Mouse (Mus musculus): ENCODE measurements around the gene Brd3. TPM values are rescaled to one million over a fixed set of nuclear protein-coding genes. Genes with fewer than 3 reads are reported as not detected.
A peak's percentile ranks its signal among the peaks of the same experiment; 100 is the strongest.

The Brd3 gene
- polyA plus RNA-seq, 1 experiment from 2014 or later, result 140 TPM

DNA sequence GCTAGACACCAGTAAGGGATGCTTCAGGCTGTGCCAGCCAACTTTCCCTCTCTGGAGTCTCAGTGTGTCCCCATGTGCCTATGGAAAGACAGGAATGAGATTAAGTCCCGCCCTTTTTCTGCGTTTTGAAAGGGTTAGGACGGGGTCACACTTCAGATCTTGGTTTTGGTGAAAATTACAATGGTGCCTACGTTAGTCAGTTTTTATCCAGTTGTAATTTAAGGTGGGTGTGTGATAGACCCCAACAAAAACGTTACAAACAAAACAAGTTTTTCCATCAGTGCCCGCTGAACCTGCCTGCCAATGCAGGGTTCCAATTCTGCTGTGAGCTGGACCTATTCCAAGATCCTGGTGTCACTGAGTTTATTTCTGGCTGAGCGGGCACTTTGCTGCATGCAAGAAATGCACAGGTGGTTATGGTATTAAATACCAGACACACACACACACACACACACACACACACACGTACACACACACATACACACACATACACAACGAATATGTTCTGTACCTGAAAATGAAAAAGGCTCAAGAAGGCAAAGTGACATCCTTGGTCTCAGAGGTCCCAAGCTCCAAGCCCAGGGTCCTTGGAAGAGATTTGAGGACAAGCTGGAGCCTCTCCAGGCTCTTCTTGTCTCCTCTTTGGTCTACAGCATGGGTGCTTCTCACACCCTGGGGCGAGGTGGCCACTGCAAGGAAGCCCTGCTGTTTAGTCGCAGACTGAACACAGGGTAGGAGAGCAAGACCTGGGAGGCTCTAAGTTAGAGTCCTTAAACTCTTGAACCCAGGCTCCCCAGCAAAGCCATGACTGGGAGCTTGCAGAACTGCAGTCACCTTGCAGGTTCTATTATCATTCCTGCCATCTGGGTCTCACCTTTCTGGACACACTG is 30.9 kb downstream of the Brd3 start:
- ATAC-seq (ENCODE audit: low FRiP score), result no peak
- 28% methylated on average over 11 of the region's 11 CpGs for WGBS

DNA sequence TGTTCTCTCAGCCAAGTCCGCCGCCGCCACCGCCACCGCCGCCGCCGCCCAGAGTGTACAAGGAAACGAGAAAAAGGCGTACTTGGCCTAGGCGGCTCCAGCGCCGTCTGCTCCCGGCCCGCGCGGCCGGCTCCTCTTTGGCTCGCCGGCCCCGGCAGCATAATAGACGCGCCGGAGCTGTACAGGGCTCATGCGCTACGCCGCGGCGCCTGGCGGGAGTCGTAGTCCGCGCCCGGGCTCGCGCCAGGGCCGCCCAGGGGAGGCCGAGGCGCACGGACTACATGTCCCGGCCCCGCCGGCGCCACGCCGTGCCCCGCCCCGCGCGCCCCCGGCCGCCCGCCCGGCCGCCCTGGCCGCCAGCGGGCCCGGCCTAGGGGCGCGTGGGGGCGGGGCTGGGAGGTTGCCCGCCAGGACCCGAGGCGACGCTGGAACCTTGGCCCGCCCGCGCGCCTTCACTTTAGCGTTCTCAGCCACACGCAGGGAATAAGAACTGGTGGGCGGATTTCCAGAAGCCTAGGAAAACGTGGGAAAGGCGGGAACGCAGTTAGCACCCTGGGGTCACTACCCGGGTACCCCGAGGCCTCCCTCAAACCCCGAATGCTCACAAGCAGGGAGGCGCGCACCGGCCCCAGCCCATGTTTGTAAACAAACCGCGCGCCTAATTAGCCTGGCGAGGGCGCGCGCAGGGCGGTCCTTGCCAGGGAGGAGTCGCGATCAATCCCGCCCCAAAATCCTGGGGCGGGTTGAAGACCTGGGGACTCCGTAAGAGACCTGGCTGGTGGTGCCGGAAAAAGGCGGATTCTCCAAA is 31.8 kb downstream of the Brd3 start:
- Histone ChIP-seq H3K9me3 (no peaks in the 10 kb centered on the region), H3K4me3 (replicated peaks) (peak overlapping the region; percentile 96), H3K27me3 (no peaks in the 10 kb centered on the region), H3K9ac (peak overlapping the region; percentile 98), H3K4me1 (peaks cover 48% of the 10 kb centered on the region), H3K36me3 (replicated peaks) (0 out of 2 replicates have a peak, but pooled peaks cover 10% of the 10 kb centered on the region), H3K27ac (peak overlapping the region; percentile 99), H3K4me2 (peak overlapping the region; percentile 93)
- ATAC-seq (ENCODE audit: low FRiP score), result peak; percentile 99
- under 1% methylated on average over 86 of the region's 96 CpGs for WGBS

More for the DNA sequence above, 30.9 kb downstream of the Brd3 start:
- no peaks in the 10 kb centered on the region for H3K27me3 ChIP-seq
- no peaks in the 10 kb centered on the region for H3K9me3 ChIP-seq
- H3K9ac ChIP-seq, result peak overlapping the region; percentile 62
- peaks cover 39% of the 10 kb centered on the region for H3K4me1 ChIP-seq
- peak overlapping the region; percentile 96 for H3K4me3 ChIP-seq (replicated peaks)
- H3K27ac ChIP-seq, result peak overlapping the region; percentile 88
- H3K36me3 ChIP-seq (replicated peaks), result 0 out of 2 replicates have a peak, but pooled peaks cover 3% of the 10 kb centered on the region
- peak overlapping the region; percentile 75 for H3K4me2 ChIP-seq

DNA sequence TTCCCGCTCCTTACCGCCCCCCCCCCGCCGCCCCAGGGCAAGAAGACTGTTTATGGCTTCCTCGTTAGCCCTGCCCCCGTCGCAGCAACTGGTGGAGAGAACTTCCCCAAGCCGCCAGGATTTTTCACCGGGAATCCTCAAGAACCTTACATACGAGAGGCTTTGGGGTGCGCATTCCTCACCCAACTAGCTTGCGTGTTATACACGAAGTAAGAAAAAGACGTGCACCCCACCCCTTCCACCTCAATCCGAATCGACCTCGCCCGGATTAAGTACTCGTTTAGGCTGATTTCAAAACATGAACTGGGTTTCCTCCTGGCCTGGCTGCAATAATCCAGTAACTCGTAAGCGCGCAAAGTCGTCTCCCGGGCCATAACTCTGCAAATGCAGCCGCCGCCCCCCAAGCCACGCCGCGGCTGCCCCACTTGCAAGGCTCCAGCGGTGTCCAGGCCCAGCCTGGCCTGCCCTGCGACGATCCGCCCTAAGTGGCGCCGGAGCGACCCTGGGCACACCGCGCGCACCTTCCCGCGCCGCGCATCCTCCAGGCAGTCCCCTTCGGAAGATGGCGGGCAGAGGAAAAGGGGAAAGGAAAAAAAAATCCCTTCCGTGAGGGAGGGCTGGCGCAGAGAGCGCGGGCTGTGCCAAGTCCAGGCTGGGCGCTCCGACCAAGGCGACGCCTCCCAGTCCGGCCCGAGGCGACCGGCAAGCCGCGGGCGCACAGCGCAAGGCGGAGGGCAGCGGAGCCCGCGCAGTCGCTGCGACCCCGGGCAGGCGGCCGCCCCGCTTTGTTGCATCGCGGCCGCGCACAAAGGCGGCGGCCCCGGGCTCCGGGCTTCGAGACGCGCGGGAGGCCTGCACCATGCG is 32.6 kb downstream of the Brd3 start:
- 0 out of 2 replicates have a peak, but pooled peaks cover 10% of the 10 kb centered on the region for H3K36me3 ChIP-seq (replicated peaks)
- no peaks in the 10 kb centered on the region for H3K27me3 ChIP-seq
- H3K4me3 ChIP-seq (replicated peaks), result peak overlapping the region; percentile 96
- H3K9me3 ChIP-seq, result no peaks in the 10 kb centered on the region
- peak overlapping the region; percentile 93 for H3K4me2 ChIP-seq
- H3K4me1 ChIP-seq, result peaks cover 56% of the 10 kb centered on the region
- H3K27ac ChIP-seq, result peak overlapping the region; percentile 99
- under 1% methylated on average over 67 of the region's 84 CpGs for WGBS
- ATAC-seq (ENCODE audit: low FRiP score), result peak; percentile 39
- peak overlapping the region; percentile 98 for H3K9ac ChIP-seq

DNA sequence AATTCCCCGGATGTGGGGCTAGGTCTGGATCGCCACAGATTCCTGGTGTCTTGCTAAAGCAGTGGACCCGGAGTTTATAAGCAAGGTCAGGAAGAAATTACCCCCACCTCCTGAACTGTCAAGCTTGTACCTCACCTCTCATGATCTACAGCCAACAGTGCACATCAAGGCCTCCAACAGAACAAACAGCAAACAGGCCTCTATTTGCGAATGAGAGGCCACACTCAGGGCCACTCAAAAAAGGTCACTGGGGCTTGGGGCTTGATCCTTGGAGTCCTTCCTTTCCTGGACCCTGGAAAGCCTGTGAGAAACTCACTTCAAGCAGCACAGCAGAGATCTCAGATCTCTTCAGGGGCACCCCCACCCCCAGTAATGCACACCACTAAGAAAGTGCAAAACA is 33.6 kb downstream of the Brd3 start:
- H3K4me3 ChIP-seq (replicated peaks), result peak overlapping the region; percentile 96
- H3K9me3 ChIP-seq, result no peaks in the 10 kb centered on the region
- no peaks in the 10 kb centered on the region for H3K27me3 ChIP-seq
- H3K27ac ChIP-seq, result no peak overlapping the region
- WGBS, result 40% methylated on average over 4 of the region's 4 CpGs
- peak overlapping the region; percentile 93 for H3K4me2 ChIP-seq
- H3K9ac ChIP-seq, result peak overlapping the region; percentile 98
- H3K36me3 ChIP-seq (replicated peaks), result peaks cover 10% of the 10 kb centered on the region; the same call in 1 of the 2 replicates
- peaks cover 65% of the 10 kb centered on the region for H3K4me1 ChIP-seq
- ATAC-seq (ENCODE audit: low FRiP score), result no peak

DNA sequence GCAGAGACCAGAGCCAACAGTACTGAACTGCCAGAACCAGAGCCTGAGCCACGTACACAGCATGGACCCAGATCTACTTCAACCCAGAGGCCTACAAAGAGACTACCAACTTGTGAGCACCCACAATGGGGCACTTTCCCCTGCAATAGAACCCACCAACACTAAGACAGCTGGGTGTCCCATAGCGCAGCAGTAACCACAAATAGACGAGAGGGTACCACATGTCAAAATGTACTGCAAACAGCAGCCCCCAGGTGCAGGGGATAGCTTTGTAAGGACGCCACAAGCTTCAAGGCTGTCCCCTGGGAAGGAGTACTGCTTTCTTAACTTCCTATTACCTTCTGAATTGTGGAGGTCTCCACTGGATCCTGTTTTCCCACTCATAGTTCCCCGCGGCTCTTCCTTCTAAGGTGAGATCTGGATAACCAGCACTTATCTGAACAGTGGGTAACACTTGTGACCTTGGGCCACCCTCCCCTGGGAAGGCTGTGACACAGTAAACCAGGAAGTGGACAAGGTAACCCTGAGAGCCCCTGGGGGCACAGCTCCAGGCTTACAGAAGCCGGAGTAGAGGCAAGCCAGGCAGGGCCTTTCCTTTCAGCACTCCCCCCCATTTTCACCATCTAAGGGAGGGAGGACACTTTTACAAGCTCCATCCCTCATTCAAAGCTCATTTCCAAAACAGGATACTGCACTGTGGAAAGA is 34.2 kb downstream of the Brd3 start:
- Histone ChIP-seq H3K27me3 (no peaks in the 10 kb centered on the region), H3K9ac (peak overlapping the region; percentile 98), H3K4me1 (peaks cover 70% of the 10 kb centered on the region), H3K9me3 (no peaks in the 10 kb centered on the region), H3K27ac (no peak overlapping the region), H3K36me3 (replicated peaks) (peaks cover 11% of the 10 kb centered on the region), H3K4me3 (replicated peaks) (peak overlapping the region; percentile 96), H3K4me2 (peak overlapping the region; percentile 93)
- no peak for ATAC-seq (ENCODE audit: low FRiP score)
- WGBS, result 80% methylated on average over 7 of the region's 7 CpGs

DNA sequence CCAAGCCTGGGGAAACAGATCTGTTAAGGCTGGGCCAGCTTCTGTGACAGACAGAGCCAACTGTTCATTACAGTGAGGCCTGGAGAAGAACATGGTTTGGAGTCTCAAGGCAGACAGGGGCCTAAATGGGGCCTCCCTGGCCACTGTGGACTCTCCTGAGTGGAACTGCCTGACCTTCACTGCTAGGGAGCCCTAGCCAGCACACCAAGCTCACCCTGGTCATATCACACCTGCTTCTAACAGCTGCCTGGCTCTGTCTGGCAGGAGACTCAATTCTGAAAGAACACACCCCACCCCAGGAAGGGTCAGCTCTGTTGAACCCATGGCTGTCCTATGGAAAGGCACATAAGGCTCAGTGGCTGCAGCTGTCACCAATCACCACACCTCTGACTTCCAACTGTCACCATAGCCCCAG is 36.3 kb downstream of the Brd3 start:
- Histone ChIP-seq H3K4me3 (replicated peaks) (no peak overlapping the region), H3K9ac (no peak overlapping the region), H3K9me3 (no peaks in the 10 kb centered on the region), H3K36me3 (replicated peaks) (peaks cover 26% of the 10 kb centered on the region), H3K27me3 (no peaks in the 10 kb centered on the region), H3K4me1 (peaks cover 64% of the 10 kb centered on the region), H3K4me2 (no peak overlapping the region), H3K27ac (no peak overlapping the region)
- ATAC-seq (ENCODE audit: low FRiP score), result no peak

DNA sequence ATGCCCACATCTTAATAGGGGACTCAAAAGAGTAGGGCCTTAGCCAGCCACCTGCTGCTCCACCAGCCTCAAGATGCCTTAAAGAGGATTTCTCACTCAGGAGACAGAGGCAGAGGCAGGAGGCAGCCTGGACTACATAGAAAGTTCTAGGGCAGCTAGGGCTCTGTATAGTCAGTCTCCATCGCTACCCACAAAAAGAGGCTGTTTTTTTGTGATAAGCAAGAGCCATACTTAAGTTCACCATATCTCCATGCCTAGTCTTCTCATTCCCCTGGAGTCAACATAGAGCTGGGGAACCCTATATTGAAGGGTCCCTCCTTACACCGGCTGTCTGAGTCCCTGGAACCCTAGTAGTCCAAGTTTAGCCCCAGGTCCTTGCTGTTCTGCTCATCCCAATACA is 36.9 kb downstream of the Brd3 start:
- H3K9me3 ChIP-seq, result no peaks in the 10 kb centered on the region
- H3K4me2 ChIP-seq, result no peak overlapping the region
- H3K9ac ChIP-seq, result no peak overlapping the region
- no peak overlapping the region for H3K4me3 ChIP-seq (replicated peaks)
- peaks cover 31% of the 10 kb centered on the region for H3K36me3 ChIP-seq (replicated peaks)
- H3K27ac ChIP-seq, result no peak overlapping the region
- H3K4me1 ChIP-seq, result peaks cover 63% of the 10 kb centered on the region
- no peak for ATAC-seq (ENCODE audit: low FRiP score)
- H3K27me3 ChIP-seq, result no peaks in the 10 kb centered on the region
- WGBS, result 90% methylated on average over 2 of the region's 2 CpGs

DNA sequence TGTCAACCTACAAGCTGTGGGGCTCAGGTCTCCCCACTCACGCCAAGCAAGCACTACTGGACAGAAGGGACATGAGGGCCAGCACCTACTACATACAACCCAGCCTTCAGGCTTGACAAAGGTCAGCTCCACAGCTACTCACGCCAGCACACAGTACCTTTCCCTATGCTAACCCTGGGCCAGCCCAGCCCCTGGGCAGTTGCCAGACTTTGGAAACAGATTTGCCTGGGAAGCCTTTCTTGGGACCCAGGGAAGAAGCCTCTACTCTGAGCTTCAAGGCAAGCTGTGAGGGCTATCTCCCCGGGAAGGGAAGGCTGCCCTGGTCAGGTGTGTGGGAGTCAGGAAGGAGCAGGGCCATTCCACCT is 37.5 kb downstream of the Brd3 start:
- peaks cover 32% of the 10 kb centered on the region for H3K36me3 ChIP-seq (replicated peaks)
- no peaks in the 10 kb centered on the region for H3K27me3 ChIP-seq
- H3K4me3 ChIP-seq (replicated peaks), result no peak overlapping the region
- no peaks in the 10 kb centered on the region for H3K9me3 ChIP-seq
- H3K27ac ChIP-seq, result no peak overlapping the region
- 76% methylated on average over 3 of the region's 3 CpGs for WGBS
- peaks cover 63% of the 10 kb centered on the region for H3K4me1 ChIP-seq
- H3K9ac ChIP-seq, result no peak overlapping the region
- no peak overlapping the region for H3K4me2 ChIP-seq
- no peak for ATAC-seq (ENCODE audit: low FRiP score)

DNA sequence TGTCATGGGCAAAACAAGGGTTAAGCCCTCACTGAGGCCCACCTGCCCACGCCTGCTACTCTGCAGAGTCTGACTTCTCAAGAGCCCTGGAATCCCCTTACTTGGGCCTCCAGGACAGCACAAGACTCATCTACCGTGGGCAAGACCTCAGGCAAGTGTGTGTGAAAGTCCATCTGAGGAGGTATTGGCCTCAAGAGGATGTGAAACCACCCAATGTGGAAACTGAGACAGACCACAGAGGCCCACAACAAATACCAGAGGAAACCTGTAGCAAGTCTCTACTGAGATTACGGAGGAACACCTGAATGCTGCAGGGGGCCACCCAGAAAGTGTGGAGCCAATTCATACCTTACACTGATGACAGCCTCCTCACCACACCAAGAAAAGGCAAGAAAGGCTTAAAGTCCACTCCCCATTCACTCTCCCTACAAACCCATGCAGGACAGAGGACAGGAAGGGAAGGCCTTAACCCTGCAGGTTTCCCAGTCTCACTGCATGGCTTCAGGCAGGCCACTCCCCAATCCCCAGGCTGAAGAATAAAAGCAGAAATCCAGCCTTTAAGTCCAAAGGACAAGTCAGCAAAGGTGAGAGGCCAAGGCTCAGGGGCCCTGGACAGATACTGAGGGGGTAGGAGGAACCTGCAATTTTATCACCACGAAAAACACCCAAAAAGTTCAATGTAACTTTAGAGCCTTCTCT is 38.0 kb downstream of the Brd3 start:
- 81% methylated on average over 4 of the region's 4 CpGs for WGBS
- Histone ChIP-seq H3K4me1 (peaks cover 61% of the 10 kb centered on the region), H3K4me2 (no peak overlapping the region), H3K9ac (no peak overlapping the region), H3K27me3 (no peaks in the 10 kb centered on the region), H3K36me3 (replicated peaks) (peaks cover 36% of the 10 kb centered on the region), H3K4me3 (replicated peaks) (no peak overlapping the region), H3K27ac (no peak overlapping the region), H3K9me3 (no peaks in the 10 kb centered on the region)
- ATAC-seq (ENCODE audit: low FRiP score), result no peak

DNA sequence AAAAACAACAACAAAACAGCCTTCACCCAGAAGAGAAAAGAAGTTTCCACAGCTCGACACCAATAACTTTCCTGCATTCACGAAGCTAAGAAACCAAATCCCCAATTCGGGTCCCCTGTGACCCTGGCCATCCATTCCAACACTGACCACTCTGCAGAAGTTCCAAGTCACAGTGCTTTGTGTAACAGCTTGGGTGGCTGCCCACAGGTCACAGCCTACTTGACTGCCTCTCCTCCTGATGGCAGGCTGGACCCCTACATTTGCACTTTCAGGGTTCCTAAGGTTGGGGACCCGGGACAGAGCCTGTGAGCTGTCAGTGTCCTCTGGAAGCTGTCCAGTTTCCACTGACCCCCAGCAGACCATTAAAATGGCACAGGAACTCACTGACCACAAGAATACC is 44.6 kb downstream of the Brd3 start:
- Histone ChIP-seq H3K9me3 (no peaks in the 10 kb centered on the region), H3K9ac (no peak overlapping the region), H3K4me3 (replicated peaks) (no peak overlapping the region), H3K27me3 (no peaks in the 10 kb centered on the region), H3K4me1 (no peaks in the 10 kb centered on the region), H3K27ac (no peak overlapping the region), H3K4me2 (no peak overlapping the region), H3K36me3 (replicated peaks) (peaks cover 87% of the 10 kb centered on the region)
- 92% methylated on average over 4 of the region's 4 CpGs for WGBS
- no peak for ATAC-seq (ENCODE audit: low FRiP score)

All from forebrain, embryonic 12.5 days (tissue).